Mouse (Mus musculus): ENCODE data around the gene Apol7a. TPM values are rescaled to one million over a fixed set of nuclear protein-coding genes. Genes with fewer than 3 reads are reported as not detected.

Apol7a gene
- total RNA-seq, 2 experiments from 2014 or later = not detected

- ATAC-seq (replicated peaks; ENCODE audit: poor library complexity, severe bottlenecking) = no peak
These were observed 21.5 kb downstream of the Apol7a start for GRCm38 (mm10) chr15:77377419-77377818.

GRCm38 (mm10) chr15:77376920-77377319 is 22.0 kb downstream of the Apol7a start:
- no peak for ATAC-seq (replicated peaks; ENCODE audit: poor library complexity, severe bottlenecking)

- no peak for ATAC-seq (replicated peaks; ENCODE audit: poor library complexity, severe bottlenecking)
These were observed 28.3 kb downstream of the Apol7a start for GRCm38 (mm10) chr15:77370588-77370987.

DNA sequence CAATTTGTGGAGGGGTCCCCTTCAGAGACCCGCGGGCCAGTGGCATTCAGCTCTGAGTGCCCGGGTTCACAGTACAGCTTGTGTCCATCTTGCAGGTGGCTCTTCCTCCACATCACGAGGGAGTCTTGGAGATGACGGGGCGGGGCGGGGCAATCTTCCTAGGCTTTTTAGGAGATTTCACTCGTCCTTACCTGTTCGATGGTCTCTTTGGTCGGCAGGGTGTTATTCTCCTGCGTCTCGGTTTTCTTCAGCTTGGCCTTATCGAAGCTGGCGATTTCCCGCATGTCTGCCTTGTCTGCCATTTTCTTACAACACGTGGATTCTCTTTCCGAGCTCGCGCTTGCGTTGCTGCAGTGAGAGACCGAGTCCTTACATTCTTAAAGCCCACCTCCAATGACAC is 28.9 kb downstream of the Apol7a start:
- no peak for ATAC-seq (replicated peaks; ENCODE audit: poor library complexity, severe bottlenecking)

DNA sequence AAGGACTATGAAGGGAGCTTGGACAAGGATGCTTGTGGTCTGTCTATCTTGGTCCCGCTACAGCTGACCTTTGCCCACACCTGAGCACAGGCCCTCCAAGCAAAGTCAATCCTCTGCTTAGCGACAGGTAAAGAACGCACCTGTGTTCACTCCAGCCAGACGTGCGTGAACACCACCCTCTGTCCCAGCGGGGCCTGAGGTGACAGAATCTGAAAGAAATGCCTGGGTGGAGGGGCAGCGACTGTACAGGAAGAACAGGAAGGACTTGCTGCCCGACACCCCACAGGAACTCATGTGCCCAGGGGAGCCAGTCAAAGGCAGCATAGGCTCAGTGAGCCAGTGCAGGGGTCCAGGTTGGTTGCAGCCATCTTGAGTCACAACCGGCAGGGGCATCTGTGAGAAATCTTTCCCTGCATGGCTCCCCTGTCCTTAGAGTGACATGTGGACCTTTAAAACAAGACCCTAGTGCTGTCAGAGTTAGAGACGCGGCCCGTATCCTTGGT is 30.0 kb downstream of the Apol7a start:
- no peak for ATAC-seq (replicated peaks; ENCODE audit: poor library complexity, severe bottlenecking)

GRCm38 (mm10) chr15:77368148-77368547 is 30.8 kb downstream of the Apol7a start:
- peak; percentile 84 for ATAC-seq (replicated peaks; ENCODE audit: poor library complexity, severe bottlenecking)

- ATAC-seq (replicated peaks; ENCODE audit: poor library complexity, severe bottlenecking) = no peak
These were observed 31.4 kb downstream of the Apol7a start for GRCm38 (mm10) chr15:77367504-77367903.

DNA sequence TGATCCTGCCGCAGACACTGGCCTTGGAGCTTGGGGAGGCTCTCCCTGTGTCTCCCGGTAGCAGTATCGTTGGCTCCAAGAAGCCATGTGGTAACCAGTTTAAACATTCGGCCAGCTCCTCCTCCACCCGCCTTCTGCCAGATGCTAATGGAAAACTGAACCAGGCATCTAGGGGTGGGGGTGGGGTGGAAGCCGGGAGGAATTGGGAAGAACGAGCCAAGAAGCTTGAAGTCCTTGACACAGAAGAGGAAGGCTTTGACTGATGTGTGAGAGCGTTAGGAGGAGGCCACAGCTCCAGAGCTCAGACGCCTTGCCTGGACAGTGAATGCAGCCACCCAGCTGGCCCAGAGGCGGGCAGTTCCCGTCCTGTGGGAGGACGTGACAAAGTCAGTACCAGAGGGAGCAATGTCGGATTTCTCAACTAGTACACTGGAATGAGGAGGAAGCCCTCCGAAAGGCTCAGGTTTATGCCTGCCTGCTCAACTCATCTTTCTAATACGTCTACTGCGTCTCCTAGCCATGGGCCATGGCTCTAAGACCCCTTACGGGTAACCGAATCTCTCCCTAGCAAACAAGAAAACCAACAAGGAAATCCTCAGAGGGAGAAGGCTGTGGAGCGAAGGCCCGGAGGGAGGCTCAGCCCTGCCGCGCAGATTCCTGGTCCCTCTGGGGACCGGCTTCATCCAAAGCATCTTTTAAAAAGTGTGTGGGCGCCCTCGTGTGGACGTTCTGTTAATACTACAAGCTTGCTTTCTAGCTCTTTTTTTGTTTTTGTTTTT is 32.0 kb downstream of the Apol7a start:
- ATAC-seq (replicated peaks; ENCODE audit: poor library complexity, severe bottlenecking) = no peak

DNA sequence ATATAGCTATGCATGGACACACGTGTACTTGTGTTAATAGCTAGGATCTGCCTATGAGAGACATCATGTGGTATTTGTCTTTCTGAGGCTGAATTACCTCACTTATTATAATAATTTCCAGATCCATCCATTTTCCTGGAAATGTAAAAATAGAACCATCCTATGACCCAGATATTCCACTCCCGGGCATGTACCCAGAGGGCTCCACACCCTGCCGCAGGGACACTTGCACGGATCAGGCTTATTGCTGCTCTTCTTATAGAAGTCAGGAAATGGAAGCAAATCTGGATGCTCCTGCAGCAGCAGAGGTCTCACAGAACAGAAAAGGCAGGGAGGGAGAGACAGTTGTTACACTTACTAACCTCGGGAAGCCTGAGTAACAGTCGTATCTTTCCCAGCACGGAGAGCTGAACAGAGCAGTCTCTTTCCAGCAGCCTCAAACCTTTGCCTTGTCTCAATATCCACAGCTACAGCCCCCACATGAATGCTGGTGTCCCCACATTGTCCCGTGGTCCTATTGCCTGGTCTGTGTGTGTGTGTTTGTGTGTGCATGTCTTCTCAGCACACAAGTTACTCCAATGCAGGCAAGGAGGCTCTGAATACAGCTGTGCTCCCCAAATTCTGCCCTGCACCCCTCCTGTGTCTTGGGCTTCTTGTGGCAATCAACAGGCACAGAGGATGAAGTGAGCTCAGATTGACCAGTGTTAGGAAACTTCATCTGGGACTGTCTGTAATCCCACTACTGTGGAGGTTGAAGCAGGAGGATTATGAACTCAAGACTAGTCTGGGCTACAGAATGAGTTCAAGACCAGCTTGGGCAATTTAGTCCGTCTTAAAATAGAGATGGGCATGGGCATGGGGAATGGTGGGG is 33.0 kb downstream of the Apol7a start:
- ATAC-seq (replicated peaks; ENCODE audit: poor library complexity, severe bottlenecking) = no peak

DNA sequence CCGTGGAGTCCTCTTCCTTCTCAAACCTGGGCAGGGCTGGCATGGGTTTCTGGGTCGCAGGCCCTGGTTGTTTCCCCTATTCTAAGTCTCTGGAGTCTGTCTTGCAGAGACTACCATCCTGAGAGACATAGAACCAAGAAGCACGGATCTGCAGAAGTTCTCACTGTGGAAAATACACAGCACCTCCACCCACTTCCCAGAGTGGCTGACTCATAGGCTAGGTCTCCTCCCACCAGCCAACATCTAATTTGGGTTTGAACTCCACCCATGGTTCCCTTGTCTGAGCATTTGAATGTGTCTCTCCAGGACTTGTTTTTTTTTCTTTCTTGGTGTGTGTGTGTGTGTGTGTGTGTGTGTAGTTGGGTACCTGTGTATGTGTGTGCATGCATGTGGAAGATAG is 34.9 kb downstream of the Apol7a start:
- ATAC-seq (replicated peaks; ENCODE audit: poor library complexity, severe bottlenecking) = no peak

DNA sequence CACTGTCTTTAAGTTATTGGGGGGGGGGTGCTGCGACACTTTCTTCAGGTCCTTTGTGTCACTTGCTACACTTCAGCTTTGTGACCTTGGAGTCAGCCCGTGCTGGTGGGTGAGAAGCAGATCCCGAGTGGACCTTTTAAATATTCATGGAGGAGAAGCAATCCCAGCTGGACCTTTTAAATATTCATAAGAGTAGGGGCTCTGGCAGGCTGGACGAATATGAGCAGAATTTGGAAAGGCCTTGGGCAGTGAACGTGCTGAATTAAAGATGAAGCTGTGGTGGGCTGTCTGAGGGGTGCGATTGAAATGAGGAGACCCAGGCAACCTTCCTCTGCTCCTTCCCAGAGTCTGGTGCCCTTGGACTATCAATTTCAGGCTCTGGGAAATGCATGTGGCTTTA is 35.3 kb downstream of the Apol7a start:
- ATAC-seq (replicated peaks; ENCODE audit: poor library complexity, severe bottlenecking) = no peak

- no peak for ATAC-seq (replicated peaks; ENCODE audit: poor library complexity, severe bottlenecking)
These were observed 36.0 kb downstream of the Apol7a start for GRCm38 (mm10) chr15:77362952-77363351.

GRCm38 (mm10) chr15:77359905-77360304 is 39.0 kb downstream of the Apol7a start:
- no peak for ATAC-seq (replicated peaks; ENCODE audit: poor library complexity, severe bottlenecking)

DNA sequence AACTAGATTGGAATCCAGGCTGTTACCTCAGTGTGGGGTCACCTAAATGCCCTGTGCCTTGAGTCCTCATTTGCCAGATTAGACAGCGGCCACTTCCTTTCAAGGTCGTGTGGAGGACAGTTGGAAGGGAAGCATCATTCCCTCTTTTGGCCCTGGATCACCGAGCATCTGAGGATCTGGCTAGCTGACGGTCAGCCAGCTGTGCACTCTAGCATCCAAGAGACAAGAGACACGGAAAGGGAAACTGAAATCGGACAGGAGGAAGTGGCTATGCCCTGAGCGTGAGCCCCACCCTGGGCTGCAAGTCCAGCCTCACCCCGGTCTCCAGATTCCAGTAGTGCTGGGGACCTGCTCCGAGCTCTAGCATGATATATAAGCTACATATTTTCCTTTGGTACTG is 39.4 kb downstream of the Apol7a start:
- no peak for ATAC-seq (replicated peaks; ENCODE audit: poor library complexity, severe bottlenecking)

DNA sequence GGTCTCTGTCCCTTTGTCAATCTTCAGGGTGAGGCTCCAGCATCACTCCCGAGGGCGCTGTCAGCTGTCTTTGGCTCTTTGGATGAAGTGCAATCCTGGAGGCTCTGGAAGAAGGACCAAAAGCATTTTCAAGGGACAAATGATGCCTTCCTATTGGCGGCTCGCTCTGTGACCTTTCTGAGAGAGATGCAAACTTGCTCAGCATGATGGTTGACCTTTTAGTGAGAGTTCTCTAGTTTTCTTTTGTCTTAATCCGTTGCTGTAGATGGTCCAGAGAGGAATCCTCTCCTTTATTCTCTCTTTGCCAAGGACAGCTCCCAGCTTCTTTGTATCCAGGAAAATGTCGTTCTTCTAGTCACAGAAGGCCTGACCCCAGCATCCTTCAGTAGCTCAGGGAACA is 39.8 kb downstream of the Apol7a start:
- ATAC-seq (replicated peaks; ENCODE audit: poor library complexity, severe bottlenecking) = no peak

- ATAC-seq (replicated peaks; ENCODE audit: poor library complexity, severe bottlenecking) = peak; percentile 99
These were observed 40.4 kb downstream of the Apol7a start for GRCm38 (mm10) chr15:77358320-77359040.

DNA sequence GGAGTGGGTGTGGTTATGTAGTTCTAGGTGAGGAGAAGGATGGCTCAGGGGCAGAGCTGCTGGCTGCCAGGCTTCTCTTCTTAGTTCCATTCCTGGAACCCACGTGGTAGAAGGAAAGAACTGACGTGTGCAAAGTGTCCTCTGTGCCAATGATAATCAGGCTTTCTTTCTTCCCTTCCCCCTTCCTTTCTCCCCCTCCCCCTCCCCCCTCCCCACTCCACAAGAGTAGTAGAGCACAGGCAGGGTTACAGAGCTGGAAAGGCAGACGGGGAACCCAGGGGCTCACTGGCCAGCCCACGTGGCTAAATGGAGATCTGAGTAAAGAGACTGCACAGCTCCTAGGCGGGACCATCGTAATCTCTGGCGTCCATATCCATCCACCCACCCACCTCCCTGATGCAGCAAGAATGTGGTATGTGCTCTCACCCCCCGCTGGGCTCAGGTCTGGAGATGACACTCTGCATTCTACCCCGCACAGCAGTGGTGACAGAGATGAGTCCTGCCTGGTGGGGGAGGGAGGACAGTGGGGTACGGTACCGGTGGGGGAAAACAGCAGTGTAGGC is 42.6 kb downstream of the Apol7a start:
- ATAC-seq (replicated peaks; ENCODE audit: poor library complexity, severe bottlenecking) = no peak

GRCm38 (mm10) chr15:77354848-77355551 is 43.9 kb downstream of the Apol7a start:
- ATAC-seq (replicated peaks; ENCODE audit: poor library complexity, severe bottlenecking) = no peak

DNA sequence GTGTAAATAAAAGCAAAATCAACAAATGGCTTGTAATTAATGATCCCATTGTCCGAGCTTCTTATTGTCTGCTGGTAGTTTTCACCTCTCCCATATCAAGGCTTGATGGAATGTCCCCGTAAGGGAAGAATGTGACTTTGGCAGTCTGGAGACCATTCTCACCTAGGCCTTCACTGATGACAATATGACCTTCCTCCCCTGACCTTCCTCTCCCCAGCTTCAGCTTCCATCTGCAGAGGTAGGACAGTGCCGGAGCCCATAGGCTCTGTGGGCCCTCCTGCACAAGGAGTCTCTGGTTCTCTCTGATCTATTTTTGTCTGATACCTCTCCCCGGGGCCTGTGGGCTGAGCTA is 44.4 kb downstream of the Apol7a start:
- ATAC-seq (replicated peaks; ENCODE audit: poor library complexity, severe bottlenecking) = no peak

DNA sequence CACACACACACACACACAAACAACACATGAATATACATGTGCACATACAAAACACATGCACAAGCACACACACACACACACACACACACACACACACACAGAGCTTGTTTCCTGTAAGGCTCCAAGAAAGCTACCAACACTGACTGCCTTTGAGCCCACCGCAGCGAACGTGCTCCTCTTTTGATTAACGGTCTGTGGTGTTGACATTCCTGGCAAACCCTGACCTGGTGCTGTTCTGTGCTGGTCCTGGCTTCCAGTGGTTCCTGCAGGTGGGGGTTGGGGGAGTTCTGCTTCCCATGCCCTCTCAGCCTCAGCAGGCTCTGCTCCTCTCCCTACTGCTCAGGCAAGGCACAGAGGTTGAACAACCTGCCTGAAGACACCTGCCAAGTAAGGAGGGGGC is 45.1 kb downstream of the Apol7a start:
- ATAC-seq (replicated peaks; ENCODE audit: poor library complexity, severe bottlenecking) = no peak

All from granulocyte monocyte progenitor cell, adult 5-6 weeks (primary cell).